ENCODE assay signal across 8 mouse cellular contexts in the genomic region with DNA sequence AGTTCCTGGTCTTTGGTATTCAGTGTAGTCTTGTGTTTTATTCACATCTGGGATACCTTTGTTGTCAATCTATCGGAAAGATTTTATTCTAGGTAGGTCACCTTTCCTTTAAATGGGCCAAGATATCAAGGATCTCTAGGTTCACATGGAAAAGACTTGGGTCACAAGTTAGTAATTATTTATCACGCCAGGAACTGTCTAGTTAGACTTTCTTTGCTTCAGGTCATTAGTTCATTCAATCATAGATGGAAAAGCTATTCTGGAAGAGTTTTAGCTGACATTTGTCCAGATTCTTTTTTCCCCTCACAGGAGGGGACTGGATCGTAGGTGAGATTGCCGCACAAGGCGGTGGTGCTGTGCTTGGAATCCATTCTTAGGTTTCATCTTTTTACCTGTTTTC. TPM values are rescaled to one million over a fixed set of nuclear protein-coding genes. Genes with fewer than 3 reads are reported as not detected.
A peak's percentile ranks its signal among the peaks of the same experiment; 100 is the strongest.
DNase-seq lines count a peak whose midpoint lies in the region; ATAC-seq and TF ChIP-seq lines count a peak whose summit lies in the region.

No protein-coding gene starts in this region.

- H3K27me3 ChIP-seq in heart, embryonic 12.5 days (replicated peaks): peaks cover 9% of the 10 kb centered on the region
- H3K27me3 ChIP-seq in E14TG2a.4 (ENCODE audit: insufficient read depth, low read length): peaks cover 10% of the 10 kb centered on the region; the same call in 1 of the 2 replicates
- peaks cover 14% of the 10 kb centered on the region for H3K27me3 ChIP-seq in forebrain, embryonic 12.5 days
- no peaks in the 10 kb centered on the region for H3K27me3 ChIP-seq in liver, embryonic 14.5 days (ENCODE audit: control insufficient read depth, insufficient read depth, low read length)

- H3K9me3 ChIP-seq in heart, embryonic 12.5 days (replicated peaks): no peaks in the 10 kb centered on the region
- H3K9me3 ChIP-seq in E14TG2a.4 (ENCODE audit: low read length): no peaks in the 10 kb centered on the region
- H3K9me3 ChIP-seq in forebrain, embryonic 12.5 days: no peaks in the 10 kb centered on the region
- H3K9me3 ChIP-seq in liver, embryonic 14.5 days (ENCODE audit: control insufficient read depth, low read length): no peaks in the 10 kb centered on the region

- peak overlapping the region; percentile 99 for H3K4me3 ChIP-seq in heart, embryonic 12.5 days
- peak overlapping the region; percentile 99 for H3K4me3 ChIP-seq in E14TG2a.4 (replicated peaks; ENCODE audit: low read length)
- peak overlapping the region; percentile 98 for H3K4me3 ChIP-seq in forebrain, embryonic 12.5 days (replicated peaks)
- peak overlapping the region; percentile 71 to 79; a peak in 3 of 4 replicates for H3K4me3 ChIP-seq in liver, embryonic 14.5 days (ENCODE audit: insufficient read depth in 1 of 2, low read depth in 2 of 2, low read length in 2 of 2)

- WGBS in heart, embryonic 12.5 days: 24% methylated on average over 5 of the region's 5 CpGs
- WGBS in forebrain, embryonic 12.5 days: 30% methylated on average over 5 of the region's 5 CpGs
- 23% methylated on average over 5 of the region's 5 CpGs for WGBS in liver, embryonic 14.5 days (ENCODE audit: insufficient replicate concordance)

- no peak for TF ChIP-seq EP300 in liver, embryonic 14.5 days (IDR thresholded peaks at IDR 0.05; ENCODE audit: low read depth)

- H3K9ac ChIP-seq in heart, embryonic 12.5 days: peak overlapping the region; percentile 45; the same call in 1 of the 2 replicates
- H3K9ac ChIP-seq in forebrain, embryonic 12.5 days: no peak overlapping the region
- H3K9ac ChIP-seq in liver, embryonic 14.5 days (replicated peaks): peak overlapping the region; percentile 88; the same call in 1 of the 2 replicates

- peaks cover 13% of the 10 kb centered on the region for H3K4me1 ChIP-seq in heart, embryonic 12.5 days (replicated peaks)
- H3K4me1 ChIP-seq in E14TG2a.4 (replicated peaks; ENCODE audit: low read depth, low read length): peaks cover 19% of the 10 kb centered on the region
- H3K4me1 ChIP-seq in forebrain, embryonic 12.5 days: peaks cover 13% of the 10 kb centered on the region
- H3K4me1 ChIP-seq in liver, embryonic 14.5 days (replicated peaks; ENCODE audit: control insufficient read depth in 2 of 2, insufficient read depth in 2 of 2, low read length in 1 of 2): peaks cover 10 to 14% of the 10 kb centered on the region in 2 experiments

- peak overlapping the region; percentile 98 for H3K4me2 ChIP-seq in heart, embryonic 12.5 days
- peak overlapping the region; percentile 91 for H3K4me2 ChIP-seq in forebrain, embryonic 12.5 days
- peak overlapping the region; percentile 93 for H3K4me2 ChIP-seq in liver, embryonic 14.5 days (ENCODE audit: low read depth)

- intact Hi-C loops in left cerebral cortex, postnatal 25 days (cut with DNase I): loop anchor here (2.0 to 5.0 kb wide), 2 partner anchors 71 to 211 kb away; a partner anchor contains a TSS

- ATAC-seq in heart, embryonic 12.5 days (ENCODE audit: insufficient number of reproducible peaks, low FRiP score): no peak
- ATAC-seq in forebrain, embryonic 12.5 days (ENCODE audit: low FRiP score): peak; percentile 7
- ATAC-seq in liver, embryonic 14.5 days (ENCODE audit: insufficient read depth): no peak
- no peak for ATAC-seq in granulocyte monocyte progenitor cell, adult 5-6 weeks (replicated peaks; ENCODE audit: poor library complexity, severe bottlenecking)

- H3K36me3 ChIP-seq in heart, embryonic 12.5 days: no peaks in the 10 kb centered on the region
- no peaks in the 10 kb centered on the region for H3K36me3 ChIP-seq in E14TG2a.4 (ENCODE audit: insufficient read depth, low read length)
- no peaks in the 10 kb centered on the region for H3K36me3 ChIP-seq in forebrain, embryonic 12.5 days (replicated peaks)
- H3K36me3 ChIP-seq in liver, embryonic 14.5 days (replicated peaks; ENCODE audit: control insufficient read depth, insufficient read depth, low read depth): no peaks in the 10 kb centered on the region

- H3K27ac ChIP-seq in heart, embryonic 12.5 days (ENCODE audit: poor library complexity, severe bottlenecking): no peak overlapping the region
- H3K27ac ChIP-seq in forebrain, embryonic 12.5 days: 0 out of 2 replicates have a peak overlapping the region, but pooled peaks have one; percentile 99
- H3K27ac ChIP-seq in liver, embryonic 14.5 days: no peak overlapping the region

- no peak for DNase-seq in heart, adult 18-20 months
- no peak for DNase-seq in liver, embryonic 14.5 days (ENCODE audit: low read depth in 3 of 3, low spot score in 3 of 3)
- no peak for DNase-seq in thymus, adult 18-20 months
- no peak for DNase-seq in left cerebral cortex, postnatal 25 days (ENCODE audit: low spot score in 2 of 2)

- TF ChIP-seq CTCF in E14TG2a.4 (conservative IDR thresholded peaks at IDR 0.05; ENCODE audit: low read length): no peak
- TF ChIP-seq CTCF in liver, embryonic 14.5 days (IDR thresholded peaks at IDR 0.05; ENCODE audit: low read depth): no peak

RNA-seq across cellular contexts. Expression of a gene that starts 0.5 kb away (rescaled TPM):
- polyA plus RNA-seq in heart, embryonic 12.5 days (2016; fragmentation: Nextera tagmentation; extraction: Ambion mirVana): 44.8 and 46.7 TPM in 2 replicates
- 10 to 100 TPM; 35.0 to 38.8 TPM for total RNA-seq in heart, adult 18-20 months (2021)
- polyA plus RNA-seq in forebrain, embryonic 12.5 days (2016; fragmentation: Nextera tagmentation; extraction: Ambion mirVana): 67.6 and 71.1 TPM in 2 replicates
- polyA plus RNA-seq in liver, embryonic 14.5 days (2012; rRNA removed): 12.5 and 13.8 TPM in 2 replicates
- polyA plus RNA-seq in liver, embryonic 14.5 days (2014; fragmentation: Nextera tagmentation; extraction: Ambion mirVana): 10.0 and 12.1 TPM in 2 replicates
- 10 to 100 TPM; 87.0 to 96.8 TPM for total RNA-seq in left cerebral cortex, postnatal 25 days (2021)
- 85.2 and 89.6 TPM in 2 replicates for total RNA-seq in granulocyte monocyte progenitor cell, adult 5-6 weeks (2014; fragmentation: Nextera tagmentation)
- total RNA-seq in granulocyte monocyte progenitor cell, adult 5-6 weeks (2017): 68.4 and 88.4 TPM in 2 replicates

RNA-seq across cellular contexts. Expression of a gene that starts 40.3 kb away (rescaled TPM):
- 8.1 and 8.8 TPM in 2 replicates for polyA plus RNA-seq in heart, embryonic 12.5 days (2016; fragmentation: Nextera tagmentation; extraction: Ambion mirVana)
- total RNA-seq in heart, adult 18-20 months (2021): 10 to 100 TPM; 21.2 TPM
- polyA plus RNA-seq in forebrain, embryonic 12.5 days (2016; fragmentation: Nextera tagmentation; extraction: Ambion mirVana): 7.4 and 9.6 TPM in 2 replicates
- 2.2 and 2.5 TPM in 2 replicates for polyA plus RNA-seq in liver, embryonic 14.5 days (2012; rRNA removed)
- 2.0 and 2.1 TPM in 2 replicates for polyA plus RNA-seq in liver, embryonic 14.5 days (2014; fragmentation: Nextera tagmentation; extraction: Ambion mirVana)
- 10 to 100 TPM; 36.9 to 38.5 TPM for total RNA-seq in left cerebral cortex, postnatal 25 days (2021)
- 12.4 and 16.8 TPM in 2 replicates for total RNA-seq in granulocyte monocyte progenitor cell, adult 5-6 weeks (2014; fragmentation: Nextera tagmentation)
- total RNA-seq in granulocyte monocyte progenitor cell, adult 5-6 weeks (2017): 13.5 and 18.4 TPM in 2 replicates
